In genomic region chr7:4964272-4964671, GRCm38 (mm10) we compare ENCODE assay signal across 8 mouse cellular contexts. TPM values are rescaled to one million over a fixed set of nuclear protein-coding genes. Genes with fewer than 3 reads are reported as not detected.
A peak's percentile ranks its signal among the peaks of the same experiment; 100 is the strongest.
DNase-seq lines count a peak whose midpoint lies in the region; ATAC-seq and TF ChIP-seq lines count a peak whose summit lies in the region.

Gene Sbk2 (minus strand): TSS chr7:4964406.

- peak; percentile 87 for TF ChIP-seq CTCF in Patski (IDR thresholded peaks at IDR 0.05)

- DNase-seq in Patski (ENCODE audit: low read depth, low spot score): no peak
- peak; percentile 19 to 63 for DNase-seq in cerebellum, postnatal 25 days
- DNase-seq in frontal cortex, postnatal 36 days (ENCODE audit: low spot score in 2 of 2): peak; percentile 59 to 71
- peak; percentile 44 for DNase-seq in hindbrain, embryonic 14.5 days (ENCODE audit: low spot score)
- peak; percentile 68 to 70 for DNase-seq in layer of hippocampus, postnatal 36 days
- DNase-seq in lung, postnatal 14 days: peak; percentile 90
- peak; percentile 69 for DNase-seq in retina, embryonic 14.5 days (ENCODE audit: low spot score)
- DNase-seq in thymus, postnatal 25 days: peak; percentile 87

- in situ Hi-C loops in Patski (cut with MboI; ENCODE audit: low pct_unique_long_range_greater_than_20kb): no loop called here

- no peak within 1 kb of the TSS for H3K4me2 ChIP-seq in hindbrain, embryonic 14.5 days (replicated peaks)

- no peak within 1 kb of the TSS for H3K27ac ChIP-seq in hindbrain, embryonic 14.5 days

- POLR2A ChIA-PET in Patski (lab: Charles Lee): no interaction called here

- CTCF ChIA-PET in Patski (lab: Charles Lee): interaction anchor here (0.6 to 1.8 kb wide), 10 partner anchors 9 to 152 kb away, joined by 3 to 12 read pairs (median 4); partner anchors contain the start of gene Ube2s

- no peaks in the 10 kb centered on the region for H3K4me1 ChIP-seq in hindbrain, embryonic 14.5 days (replicated peaks; ENCODE audit: control insufficient read depth, insufficient read depth, low read length)

- WGBS in hindbrain, embryonic 14.5 days: 7% methylated on average over 10 of the region's 10 CpGs

- H3K4me3 ChIP-seq in hindbrain, embryonic 14.5 days (replicated peaks; ENCODE audit: low read length): no peak within 1 kb of the TSS

- H3K9ac ChIP-seq in hindbrain, embryonic 14.5 days: no peak within 1 kb of the TSS

- peaks cover 2% of the 10 kb centered on the region for H3K27me3 ChIP-seq in Patski
- H3K27me3 ChIP-seq in hindbrain, embryonic 14.5 days (ENCODE audit: control insufficient read depth, insufficient read depth, low read length): no peaks in the 10 kb centered on the region

- no peaks in the 10 kb centered on the region for H3K9me3 ChIP-seq in hindbrain, embryonic 14.5 days (ENCODE audit: control insufficient read depth, low read length)

- H3K36me3 ChIP-seq in hindbrain, embryonic 14.5 days (replicated peaks; ENCODE audit: control insufficient read depth, insufficient read depth): no peaks in the 10 kb centered on the region

- peak; percentile 85 for ATAC-seq in Patski
- ATAC-seq in hindbrain, embryonic 14.5 days (ENCODE audit: low FRiP score): peak; percentile 64; the same call in 1 of the 2 replicates

RNA-seq across cellular contexts. Expression of gene Sbk2, which starts in this region (rescaled TPM):
- 1.8 TPM for polyA plus RNA-seq in Patski (2021)
- polyA plus RNA-seq in hindbrain, embryonic 14.5 days (2014; fragmentation: Nextera tagmentation; extraction: Ambion mirVana): 0.21 TPM in 1 of 2 replicates, not detected in the other
- under 1 TPM; 0.27 to 0.30 TPM for total RNA-seq in layer of hippocampus, postnatal 36 days (2021)

Comparison
In these comparisons a context has a peak if more than half of its experiments do, and no peak if none do; other contexts are left out.
1. Peak in DNase-seq and ATAC-seq in hindbrain, embryonic 14.5 days; RNA of the gene not detected or under 1 TPM.
2. Peak in DNase-seq in layer of hippocampus, postnatal 36 days; RNA of the gene not detected or under 1 TPM.